Mouse (Mus musculus) MEL (cell line): ENCODE results near the gene Rpl36a. TPM values are rescaled to one million over a fixed set of nuclear protein-coding genes. Genes with fewer than 3 reads are reported as not detected.

Experiments used
- DNase-seq: peaks from one replicate; pipeline ENCODE4 v3.0.0; 2011; ENCODE audit warnings: low read depth, low spot score
- H3K27ac ChIP-seq: 2 replicates; pipeline ENCODE4 v1.5.1; 2012; ENCODE audit warnings: low read depth, mild to moderate bottlenecking, control low read depth, low read length, moderate library complexity; ENCODE audit not compliant: control insufficient read depth
- H3K27me3 ChIP-seq, 2 experiments: fragments of 150-350 bp in 1 of 2; sonication (generic) in 1 of 2; 2 replicates each; pipeline ENCODE4 v1.6.1; 2012; ENCODE audit warnings: low read length in 2 of 2, mild to moderate bottlenecking in 2 of 2, improper control_type of control experiment in 1 of 2, moderate library complexity in 1 of 2; ENCODE audit not compliant: insufficient read depth in 2 of 2, control insufficient read depth in 1 of 2
- H3K36me3 ChIP-seq, 2 experiments: 2 replicates each; pipeline ENCODE4 v1.6.1; 2012 to 2014; ENCODE audit warnings: low read length in 2 of 2, improper control_type of control experiment in 1 of 2, inconsistent platforms in 1 of 2, mild to moderate bottlenecking in 1 of 2; ENCODE audit not compliant: insufficient read depth in 2 of 2, control insufficient read depth in 1 of 2
- H3K4me1 ChIP-seq, 2 experiments: fragments of 150-350 bp in 1 of 2; sonication (generic) in 1 of 2; 2 replicates each; pipeline ENCODE4 v1.6.1; 2012; ENCODE audit warnings: low read length in 2 of 2, improper control_type of control experiment in 1 of 2, mild to moderate bottlenecking in 1 of 2; ENCODE audit not compliant: insufficient read depth in 2 of 2, control insufficient read depth in 1 of 2
- H3K4me3 ChIP-seq, 2 experiments: fragments of 150-350 bp in 1 of 2; sonication (generic) in 1 of 2; 2 replicates each; pipeline ENCODE4 v1.5.1; 2012; ENCODE audit warnings: low read depth in 2 of 2, low read length in 2 of 2, mild to moderate bottlenecking in 2 of 2, moderate library complexity in 2 of 2, control low read depth in 1 of 2, improper control_type of control experiment in 1 of 2; ENCODE audit not compliant: control insufficient read depth in 1 of 2, insufficient read depth in 1 of 2
- H3K79me2 ChIP-seq: 2 replicates; pipeline ENCODE4 v1.6.1; 2012; ENCODE audit warnings: mild to moderate bottlenecking, low read length, moderate library complexity; ENCODE audit not compliant: control insufficient read depth, poor library complexity, insufficient read depth
- H3K9ac ChIP-seq: 2 replicates; pipeline ENCODE4 v1.6.1; 2012; ENCODE audit warnings: low read depth, mild to moderate bottlenecking, control low read depth, low read length, moderate library complexity; ENCODE audit not compliant: control insufficient read depth, poor library complexity, severe bottlenecking
- H3K9me3 ChIP-seq: fragments of 150-350 bp; sonication (generic); replicated peaks from 2 replicates; pipeline ENCODE4 v1.6.1; 2012; ENCODE audit warnings: mild to moderate bottlenecking, low read length, improper control_type of control experiment, moderate library complexity; ENCODE audit not compliant: insufficient read depth
- BHLHE40 ChIP-seq: IDR thresholded peaks from 2 replicates; pipeline ENCODE4 v1.6.1; 2012; ENCODE audit warnings: low read depth, mild to moderate bottlenecking, inconsistent platforms, low read length, improper control_type of control experiment, borderline replicate concordance
- CHD1 ChIP-seq: IDR thresholded peaks from 2 replicates; pipeline ENCODE4 v1.6.1; 2012; ENCODE audit warnings: low read depth, mild to moderate bottlenecking, inconsistent platforms, low read length, improper control_type of control experiment
- CHD2 ChIP-seq: IDR thresholded peaks from 2 replicates; pipeline ENCODE4 v1.6.1; 2011; ENCODE audit warnings: low read length, improper control_type of control experiment
- CTCF ChIP-seq, 3 experiments: IDR thresholded peaks in 2 of 3; conservative IDR thresholded peaks in 1 of 3; 2 replicates each; pipeline ENCODE4 v1.5.1; 2011 to 2012; ENCODE audit warnings: low read length in 3 of 3, low read depth in 2 of 3, mild to moderate bottlenecking in 2 of 3, improper control_type of control experiment in 1 of 3, inconsistent platforms in 1 of 3, mixed read lengths in 1 of 3, moderate library complexity in 1 of 3; ENCODE audit not compliant: control insufficient read depth in 1 of 3, insufficient read depth in 1 of 3, poor library complexity in 1 of 3, severe bottlenecking in 1 of 3
- EP300 ChIP-seq, 2 experiments: IDR thresholded peaks; 2 replicates each; pipeline ENCODE4 v1.6.1; 2011; ENCODE audit warnings: improper control_type of control experiment in 2 of 2, low read length in 2 of 2, low read depth in 1 of 2, mild to moderate bottlenecking in 1 of 2
- ETS1 ChIP-seq: IDR thresholded peaks from 2 replicates; pipeline ENCODE4 v1.6.1; 2012; ENCODE audit warnings: low read depth, mild to moderate bottlenecking, inconsistent platforms, low read length, improper control_type of control experiment, moderate library complexity
- GABPA ChIP-seq: IDR thresholded peaks from 2 replicates; pipeline ENCODE4 v1.6.1; 2012; ENCODE audit warnings: low read depth, mild to moderate bottlenecking, inconsistent platforms, low read length, improper control_type of control experiment, moderate library complexity
- GATA1 ChIP-seq: IDR thresholded peaks from 2 replicates; pipeline ENCODE4 v1.6.1; 2011; ENCODE audit warnings: low read depth, low read length, improper control_type of control experiment
- JUND ChIP-seq: IDR thresholded peaks from 2 replicates; pipeline ENCODE4 v1.6.1; 2011; ENCODE audit warnings: low read depth, mild to moderate bottlenecking, improper control_type of control experiment, low read length
- KAT2A ChIP-seq: conservative IDR thresholded peaks from 2 replicates; pipeline ENCODE4 v1.6.1; 2012; ENCODE audit warnings: low read depth, low read length, improper control_type of control experiment, inconsistent platforms
- MAFK ChIP-seq: IDR thresholded peaks from 2 replicates; pipeline ENCODE4 v1.6.1; 2011; ENCODE audit warnings: low read depth, mild to moderate bottlenecking, low read length, improper control_type of control experiment, borderline replicate concordance
- MAZ ChIP-seq: IDR thresholded peaks from 2 replicates; pipeline ENCODE4 v1.6.1; 2012; ENCODE audit warnings: low read depth, mild to moderate bottlenecking, inconsistent platforms, low read length, improper control_type of control experiment
- MXI1 ChIP-seq: IDR thresholded peaks from 2 replicates; pipeline ENCODE4 v1.6.1; 2011; ENCODE audit warnings: mild to moderate bottlenecking, low read depth, low read length, improper control_type of control experiment
- NELFE ChIP-seq: IDR thresholded peaks from 2 replicates; pipeline ENCODE4 v1.6.1; 2011; ENCODE audit warnings: low read depth, low read length, improper control_type of control experiment
- POLR2AphosphoS2 ChIP-seq: IDR thresholded peaks from 2 replicates; pipeline ENCODE4 v1.6.1; 2011; ENCODE audit warnings: low read length, improper control_type of control experiment
- POLR2AphosphoS5 ChIP-seq: IDR thresholded peaks from 2 replicates; pipeline ENCODE4 v1.6.1; 2012; ENCODE audit warnings: low read depth, borderline replicate concordance, mild to moderate bottlenecking, inconsistent platforms, low read length, moderate library complexity, mixed read lengths
- RAD21 ChIP-seq: IDR thresholded peaks from 2 replicates; pipeline ENCODE4 v1.6.1; 2011; ENCODE audit warnings: mild to moderate bottlenecking, low read depth, low read length, improper control_type of control experiment
- RCOR1 ChIP-seq: IDR thresholded peaks from 2 replicates; pipeline ENCODE4 v1.6.1; 2012; ENCODE audit warnings: low read depth, mild to moderate bottlenecking, inconsistent platforms, low read length, improper control_type of control experiment
- SIN3A ChIP-seq: IDR thresholded peaks from 2 replicates; pipeline ENCODE4 v1.6.1; 2012; ENCODE audit warnings: low read length, improper control_type of control experiment, inconsistent platforms
- TAL1 ChIP-seq: IDR thresholded peaks from 2 replicates; pipeline ENCODE4 v1.6.1; 2012; ENCODE audit warnings: mild to moderate bottlenecking, inconsistent platforms, low read length, moderate library complexity, mixed read lengths
- TBP ChIP-seq: IDR thresholded peaks from 2 replicates; pipeline ENCODE4 v1.8.0; 2011; ENCODE audit warnings: low read depth, low read length, improper control_type of control experiment
- TCF12 ChIP-seq: IDR thresholded peaks from 2 replicates; pipeline ENCODE4 v1.6.1; 2014; ENCODE audit warnings: low read depth, mild to moderate bottlenecking, inconsistent platforms, low read length, improper control_type of control experiment, moderate library complexity
- UBTF ChIP-seq: IDR thresholded peaks from 2 replicates; pipeline ENCODE4 v1.6.1; 2012; ENCODE audit warnings: low read depth, mild to moderate bottlenecking, inconsistent platforms, low read length, improper control_type of control experiment, moderate library complexity, borderline replicate concordance; ENCODE audit not compliant: insufficient read depth
- USF1 ChIP-seq: IDR thresholded peaks from 2 replicates; pipeline ENCODE4 v1.6.1; 2014; ENCODE audit warnings: low read depth, mild to moderate bottlenecking, inconsistent platforms, low read length, improper control_type of control experiment, moderate library complexity
- USF2 ChIP-seq, 2 experiments: IDR thresholded peaks; 2 replicates each; pipeline ENCODE4 v1.6.1; 2011 to 2012; ENCODE audit warnings: improper control_type of control experiment in 2 of 2, low read length in 2 of 2, borderline replicate concordance in 1 of 2, inconsistent platforms in 1 of 2, low read depth in 1 of 2, mild to moderate bottlenecking in 1 of 2; ENCODE audit not compliant: insufficient read depth in 1 of 2
- ZC3H11A ChIP-seq: IDR thresholded peaks from 2 replicates; pipeline ENCODE4 v1.6.1; 2012; ENCODE audit warnings: low read depth, mild to moderate bottlenecking, inconsistent platforms, low read length, improper control_type of control experiment
- ZKSCAN1 ChIP-seq: IDR thresholded peaks from 2 replicates; pipeline ENCODE4 v1.6.1; 2012; ENCODE audit warnings: low read depth, mild to moderate bottlenecking, inconsistent platforms, low read length, improper control_type of control experiment, moderate library complexity
- ZMIZ1 ChIP-seq: IDR thresholded peaks from 2 replicates; pipeline ENCODE4 v1.6.1; 2012; ENCODE audit warnings: low read depth, mild to moderate bottlenecking, inconsistent platforms, low read length, improper control_type of control experiment, moderate library complexity
- polyA plus RNA-seq, 2 experiments: library from polyadenylated mRNA; stranded (reverse) in 1 of 2; unstranded in 1 of 2; fragments of >175 nt in 1 of 2; fragments of >200 nt in 1 of 2; gene quantifications; 2 replicates each; pipeline versions ENCODE4 v1.2.1 to v1.2.4; 2012; ENCODE audit warnings: low replicate concordance in 2 of 2, low read depth in 1 of 2; ENCODE audit not compliant: insufficient read length in 2 of 2, insufficient read depth in 1 of 2, missing spikeins in 1 of 2
- total RNA-seq: library from RNA; depleted of rRNA; stranded (reverse); fragments of 300-350 nt; gene quantifications from 2 replicates; pipeline ENCODE4 v1.2.3, GENCODE M21; 2012

Gene Rpl36a
- total and polyA plus RNA-seq, 3 experiments, result 1,673 to 6,935 TPM; not detected in 1

- Histone ChIP-seq H3K27ac (peak overlapping the region; percentile 91), H3K36me3 (peaks cover 34 to 40% of the 10 kb centered on the region in 2 experiments), H3K4me1 (peaks cover 3 to 9% of the 10 kb centered on the region in 2 experiments; a peak in 3 of 4 replicates), H3K79me2 (peaks cover 30% of the 10 kb centered on the region), H3K9me3 (no peaks in the 10 kb centered on the region), H3K27me3 (no peaks in the 10 kb centered on the region), H3K4me3 (peak overlapping the region; percentile 92 to 97), H3K9ac (peak overlapping the region; percentile 99)
- peak; percentile 78 for DNase-seq
- TF ChIP-seq USF1 (no peak), BHLHE40 (no peak), SIN3A (peak; percentile 27), KAT2A (no peak), CTCF (IDR thresholded peaks at IDR 0.05 in 2 of 3, conservative IDR thresholded peaks at IDR 0.05 in 1 of 3; ENCODE audit: control insufficient read depth in 1 of 3, insufficient read depth in 1 of 3, low read depth in 2 of 3, low read length in 3 of 3, poor library complexity in 1 of 3, severe bottlenecking in 1 of 3) (peak in 1 of 3 experiments; percentile 39; a peak in 2 of 6 replicates), TBP (no peak), EP300 (IDR thresholded peaks at IDR 0.05; ENCODE audit: low read depth in 1 of 2, low read length in 2 of 2) (no peak), CHD1 (no peak), TAL1 (no peak), USF2 (IDR thresholded peaks at IDR 0.05; ENCODE audit: borderline replicate concordance in 1 of 2, insufficient read depth in 1 of 2, low read depth in 1 of 2, low read length in 2 of 2) (no peak), RAD21 (no peak), MAFK (no peak), RCOR1 (no peak), MXI1 (no peak; the same call in 1 of the 2 replicates), ZKSCAN1 (no peak), POLR2AphosphoS2 (0 out of 2 replicates have a peak, but pooled peaks have one; percentile 9), ETS1 (no peak), JUND (peak; percentile 91; the same call in 1 of the 2 replicates), UBTF (no peak), NELFE (no peak), TCF12 (no peak), POLR2AphosphoS5 (no peak), CHD2 (no peak), ZC3H11A (no peak), MAZ (no peak; the same call in 1 of the 2 replicates), GATA1 (no peak), GABPA (no peak), ZMIZ1 (no peak)
These were observed 44.9 kb upstream of the Rpl36a start for GRCm38 (mm10) chrX:134540414-134541135.
